In the genomic region with DNA sequence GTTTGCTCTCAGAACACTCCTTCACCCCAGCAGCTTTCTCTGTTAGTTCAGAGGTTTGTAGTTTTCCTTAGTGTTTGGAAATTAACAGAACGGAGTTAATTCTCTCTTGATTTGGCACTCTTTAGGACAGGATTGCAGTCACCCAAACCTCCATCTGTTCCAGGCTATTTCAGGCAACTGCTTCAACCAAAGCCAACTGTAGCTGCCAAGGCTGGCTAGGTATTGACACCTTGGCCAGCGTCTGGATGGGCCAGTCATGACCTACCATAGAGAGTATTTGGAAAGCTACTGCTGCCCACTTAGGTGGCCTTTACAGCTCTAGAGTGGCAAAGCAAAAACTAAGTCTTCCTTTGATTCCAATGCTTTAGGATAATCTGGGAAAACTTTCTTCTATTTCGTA, we compare ENCODE assay signal across 30 mouse cellular contexts.
A peak's percentile ranks its signal among the peaks of the same experiment; 100 is the strongest.
DNase-seq lines count a peak whose midpoint lies in the region; ATAC-seq and TF ChIP-seq lines count a peak whose summit lies in the region.
"Had no signal": no experiment of that assay in that cellular context is flagged by ENCODE, and none has a peak within 500 bp of the region (broad histone marks: within the 10 kb centered on the region; RNA-seq: fewer than 3 reads in every experiment).

No protein-coding gene starts in this region.

- no peaks in the 10 kb centered on the region for H3K36me3 ChIP-seq in intestine, embryonic 15.5 days
- H3K36me3 ChIP-seq: embryonic facial prominence, embryonic 10.5 days; embryonic facial prominence, embryonic 15.5 days; forebrain, embryonic 12.5 days; heart, embryonic 13.5 days; hindbrain, embryonic 10.5 days; neural tube, embryonic 15.5 days had no signal

- H3K9me3 ChIP-seq in intestine, embryonic 15.5 days: no peaks in the 10 kb centered on the region
- H3K9me3 ChIP-seq: embryonic facial prominence, embryonic 10.5 days; embryonic facial prominence, embryonic 15.5 days; forebrain, embryonic 12.5 days; heart, embryonic 13.5 days; hindbrain, embryonic 10.5 days; neural tube, embryonic 15.5 days had no signal

- H3K27me3 ChIP-seq in intestine, embryonic 15.5 days (replicated peaks): no peaks in the 10 kb centered on the region
- H3K27me3 ChIP-seq: embryonic facial prominence, embryonic 15.5 days; forebrain, embryonic 12.5 days; heart, embryonic 13.5 days; neural tube, embryonic 15.5 days had no signal

- no peak overlapping the region for H3K4me2 ChIP-seq in intestine, embryonic 15.5 days (replicated peaks)
- H3K4me2 ChIP-seq: embryonic facial prominence, embryonic 15.5 days; forebrain, embryonic 12.5 days; heart, embryonic 13.5 days; neural tube, embryonic 15.5 days had no signal

- TF ChIP-seq CTCF in gastrocnemius, adult 2 months (IDR thresholded peaks at IDR 0.05): no peak

- no peak overlapping the region for H3K4me3 ChIP-seq in gastrocnemius, adult 2 months
- no peak overlapping the region for H3K4me3 ChIP-seq in intestine, embryonic 15.5 days (replicated peaks)
- H3K4me3 ChIP-seq: embryonic facial prominence, embryonic 10.5 days; embryonic facial prominence, embryonic 15.5 days; forebrain, embryonic 12.5 days; heart, embryonic 13.5 days; hindbrain, embryonic 10.5 days; neural tube, embryonic 15.5 days had no signal

- H3K27ac ChIP-seq in gastrocnemius, adult 2 months: no peak overlapping the region
- H3K27ac ChIP-seq in intestine, embryonic 15.5 days: no peak overlapping the region
- H3K27ac ChIP-seq: embryonic facial prominence, embryonic 10.5 days; embryonic facial prominence, embryonic 15.5 days; forebrain, embryonic 12.5 days; heart, embryonic 13.5 days; hindbrain, embryonic 10.5 days; liver, embryonic 14.5 days; macrophage; neural tube, embryonic 15.5 days; stomach, postnatal 0 days had no signal

- H3K9ac ChIP-seq in intestine, embryonic 15.5 days: no peak overlapping the region
- H3K9ac ChIP-seq: embryonic facial prominence, embryonic 15.5 days; forebrain, embryonic 12.5 days; forebrain, postnatal 0 days; heart, embryonic 13.5 days; liver, embryonic 14.5 days; neural tube, embryonic 15.5 days had no signal

- intact Hi-C loops in gastrocnemius, adult 2 months (cut with DNase I): no loop called here
- intact Hi-C loops in gastrocnemius, postnatal 36 days (cut with DNase I): no loop called here

- peak; percentile 36 for DNase-seq in gastrocnemius, adult 2 months
- no peak for DNase-seq in gastrocnemius, postnatal 36 days
- peak; percentile 1 for DNase-seq in testis, postnatal 14 days (ENCODE audit: low spot score)
- no peak for DNase-seq in testis, postnatal 10 days (ENCODE audit: low spot score)
- peak; percentile 97 for DNase-seq in cerebellum, adult 9-10 months
- DNase-seq in cerebellum, postnatal 36 days: peak; percentile 83
- no peak for DNase-seq in left cerebral cortex, adult 11 months (ENCODE audit: low spot score)
- DNase-seq: adrenal gland, postnatal 14 days; forebrain, postnatal 0 days; kidney, adult 2 months; kidney, postnatal 10 days; layer of hippocampus, postnatal 36 days; liver; lung, adult 2 months; lung, postnatal 10 days; midbrain, embryonic 14.5 days; retina, postnatal 1 day; right cerebral cortex, postnatal 14 days; thymus, postnatal 4 days had no signal

- H3K4me1 ChIP-seq in intestine, embryonic 15.5 days (replicated peaks): no peaks in the 10 kb centered on the region
- H3K4me1 ChIP-seq: embryonic facial prominence, embryonic 10.5 days; embryonic facial prominence, embryonic 15.5 days; forebrain, embryonic 12.5 days; heart, embryonic 13.5 days; hindbrain, embryonic 10.5 days; neural tube, embryonic 15.5 days had no signal

- ATAC-seq in intestine, embryonic 15.5 days: no peak
- ATAC-seq: forebrain, postnatal 0 days; hindbrain, embryonic 16.5 days had no signal

- WGBS in intestine, embryonic 15.5 days: 87% methylated on average over 3 of the region's 3 CpGs

Comparison
In these comparisons a context has a peak if more than half of its experiments do, and no peak if none do; other contexts are left out.
1. DNase-seq: peak in gastrocnemius, adult 2 months (single experiment), testis, postnatal 14 days (single experiment), cerebellum, adult 9-10 months (single experiment) and cerebellum, postnatal 36 days (2 of 2); none in gastrocnemius, postnatal 36 days (0 of 2), testis, postnatal 10 days (single experiment) and left cerebral cortex, adult 11 months (single experiment).